Mouse (Mus musculus): ENCODE measurements around the gene Lhfpl2. TPM values are rescaled to one million over a fixed set of nuclear protein-coding genes. Genes with fewer than 3 reads are reported as not detected.

The Lhfpl2 gene
- polyA plus RNA-seq, 1 experiment from 2014 or later: 10.2 TPM

- no peak overlapping the region for H3K4me3 ChIP-seq (ENCODE audit: low read depth, low read length)
- no peak for TF ChIP-seq CTCF (IDR thresholded peaks at IDR 0.05; ENCODE audit: low read depth)
- ATAC-seq: no peak
Observed at GRCm38 (mm10) chr13:94224717-94225705, 167.4 kb downstream of the Lhfpl2 start.

GRCm38 (mm10) chr13:94231871-94232270, 174.3 kb downstream of the Lhfpl2 start:
- 87% methylated on average over 14 of the region's 14 CpGs for WGBS
- Histone ChIP-seq H3K9me3 (ENCODE audit: control insufficient read depth) (no peaks in the 10 kb centered on the region), H3K4me3 (ENCODE audit: low read depth, low read length) (no peak overlapping the region), H3K4me1 (replicated peaks; ENCODE audit: control insufficient read depth, insufficient read depth, low read length) (no peaks in the 10 kb centered on the region), H3K4me2 (replicated peaks; ENCODE audit: low read depth) (no peak overlapping the region), H3K36me3 (ENCODE audit: control insufficient read depth, insufficient read depth) (peaks cover 11% of the 10 kb centered on the region; the same call in 1 of the 2 replicates), H3K9ac (ENCODE audit: low read depth, low read length) (no peak overlapping the region), H3K27me3 (replicated peaks; ENCODE audit: control insufficient read depth, insufficient read depth, low read length) (no peaks in the 10 kb centered on the region), H3K27ac (ENCODE audit: low read depth, low read length) (no peak overlapping the region)
- no peak for TF ChIP-seq CTCF (IDR thresholded peaks at IDR 0.05; ENCODE audit: low read depth)
- no peak for ATAC-seq

More at GRCm38 (mm10) chr13:94224717-94225705, 167.4 kb downstream of the Lhfpl2 start:
- 96% methylated on average over 38 of the region's 38 CpGs for WGBS
- H3K9me3 ChIP-seq (ENCODE audit: control insufficient read depth): no peaks in the 10 kb centered on the region
- H3K4me1 ChIP-seq (replicated peaks; ENCODE audit: control insufficient read depth, insufficient read depth, low read length): no peaks in the 10 kb centered on the region
- no peaks in the 10 kb centered on the region for H3K27me3 ChIP-seq (replicated peaks; ENCODE audit: control insufficient read depth, insufficient read depth, low read length)
- H3K27ac ChIP-seq (ENCODE audit: low read depth, low read length): no peak overlapping the region
- H3K36me3 ChIP-seq (ENCODE audit: control insufficient read depth, insufficient read depth): peaks cover 18% of the 10 kb centered on the region; the same call in 1 of the 2 replicates
- H3K4me2 ChIP-seq (replicated peaks; ENCODE audit: low read depth): no peak overlapping the region
- no peak overlapping the region for H3K9ac ChIP-seq (ENCODE audit: low read depth, low read length)

- no peak for ATAC-seq
- Histone ChIP-seq H3K9ac (ENCODE audit: low read depth, low read length) (no peak overlapping the region), H3K36me3 (ENCODE audit: control insufficient read depth, insufficient read depth) (no peaks in the 10 kb centered on the region; the same call in 1 of the 2 replicates), H3K4me1 (replicated peaks; ENCODE audit: control insufficient read depth, insufficient read depth, low read length) (no peaks in the 10 kb centered on the region), H3K9me3 (ENCODE audit: control insufficient read depth) (no peaks in the 10 kb centered on the region), H3K4me3 (ENCODE audit: low read depth, low read length) (no peak overlapping the region), H3K27me3 (replicated peaks; ENCODE audit: control insufficient read depth, insufficient read depth, low read length) (no peaks in the 10 kb centered on the region), H3K27ac (ENCODE audit: low read depth, low read length) (no peak overlapping the region), H3K4me2 (replicated peaks; ENCODE audit: low read depth) (no peak overlapping the region)
- no peak for TF ChIP-seq CTCF (IDR thresholded peaks at IDR 0.05; ENCODE audit: low read depth)
- WGBS: 68% methylated on average over 4 of the region's 4 CpGs
Observed at GRCm38 (mm10) chr13:94239488-94239887, 181.9 kb downstream of the Lhfpl2 start.

- WGBS: 83% methylated on average over 6 of the region's 6 CpGs
- H3K4me3 ChIP-seq (ENCODE audit: low read depth, low read length): no peak overlapping the region
- no peak for ATAC-seq
- H3K36me3 ChIP-seq (ENCODE audit: control insufficient read depth, insufficient read depth): no peaks in the 10 kb centered on the region; the same call in 1 of the 2 replicates
- no peaks in the 10 kb centered on the region for H3K9me3 ChIP-seq (ENCODE audit: control insufficient read depth)
- no peaks in the 10 kb centered on the region for H3K4me1 ChIP-seq (replicated peaks; ENCODE audit: control insufficient read depth, insufficient read depth, low read length)
- H3K27ac ChIP-seq (ENCODE audit: low read depth, low read length): no peak overlapping the region
- no peak for TF ChIP-seq CTCF (IDR thresholded peaks at IDR 0.05; ENCODE audit: low read depth)
- no peak overlapping the region for H3K9ac ChIP-seq (ENCODE audit: low read depth, low read length)
- no peak overlapping the region for H3K4me2 ChIP-seq (replicated peaks; ENCODE audit: low read depth)
- H3K27me3 ChIP-seq (replicated peaks; ENCODE audit: control insufficient read depth, insufficient read depth, low read length): no peaks in the 10 kb centered on the region
Observed at GRCm38 (mm10) chr13:94240111-94240510, 182.5 kb downstream of the Lhfpl2 start.

GRCm38 (mm10) chr13:94240873-94241272, 183.3 kb downstream of the Lhfpl2 start:
- Histone ChIP-seq H3K4me3 (ENCODE audit: low read depth, low read length) (no peak overlapping the region), H3K36me3 (ENCODE audit: control insufficient read depth, insufficient read depth) (no peaks in the 10 kb centered on the region; the same call in 1 of the 2 replicates), H3K4me2 (replicated peaks; ENCODE audit: low read depth) (no peak overlapping the region), H3K27ac (ENCODE audit: low read depth, low read length) (no peak overlapping the region), H3K27me3 (replicated peaks; ENCODE audit: control insufficient read depth, insufficient read depth, low read length) (no peaks in the 10 kb centered on the region), H3K4me1 (replicated peaks; ENCODE audit: control insufficient read depth, insufficient read depth, low read length) (no peaks in the 10 kb centered on the region), H3K9me3 (ENCODE audit: control insufficient read depth) (no peaks in the 10 kb centered on the region), H3K9ac (ENCODE audit: low read depth, low read length) (no peak overlapping the region)
- TF ChIP-seq CTCF (IDR thresholded peaks at IDR 0.05; ENCODE audit: low read depth): no peak
- no peak for ATAC-seq
- WGBS: 53% methylated on average over 5 of the region's 5 CpGs

- H3K27me3 ChIP-seq (replicated peaks; ENCODE audit: control insufficient read depth, insufficient read depth, low read length): no peaks in the 10 kb centered on the region
- TF ChIP-seq CTCF (IDR thresholded peaks at IDR 0.05; ENCODE audit: low read depth): no peak
- 49% methylated on average over 4 of the region's 4 CpGs for WGBS
- no peak overlapping the region for H3K4me2 ChIP-seq (replicated peaks; ENCODE audit: low read depth)
- H3K4me1 ChIP-seq (replicated peaks; ENCODE audit: control insufficient read depth, insufficient read depth, low read length): no peaks in the 10 kb centered on the region
- H3K4me3 ChIP-seq (ENCODE audit: low read depth, low read length): no peak overlapping the region
- ATAC-seq: no peak
- H3K36me3 ChIP-seq (ENCODE audit: control insufficient read depth, insufficient read depth): no peaks in the 10 kb centered on the region; the same call in 1 of the 2 replicates
- H3K9ac ChIP-seq (ENCODE audit: low read depth, low read length): no peak overlapping the region
- no peak overlapping the region for H3K27ac ChIP-seq (ENCODE audit: low read depth, low read length)
- H3K9me3 ChIP-seq (ENCODE audit: control insufficient read depth): no peaks in the 10 kb centered on the region
Observed at GRCm38 (mm10) chr13:94241892-94242524, 184.4 kb downstream of the Lhfpl2 start.

Measured in intestine, postnatal 0 days (tissue).